Mouse (Mus musculus): ENCODE measurements at regions not wholly inside any gene's neighbourhood (a gene's known extent, or its start where the extent isn't known, plus 50 kb on each side); places are given as distances from the start of the nearest gene placed in this dataset.

DNA sequence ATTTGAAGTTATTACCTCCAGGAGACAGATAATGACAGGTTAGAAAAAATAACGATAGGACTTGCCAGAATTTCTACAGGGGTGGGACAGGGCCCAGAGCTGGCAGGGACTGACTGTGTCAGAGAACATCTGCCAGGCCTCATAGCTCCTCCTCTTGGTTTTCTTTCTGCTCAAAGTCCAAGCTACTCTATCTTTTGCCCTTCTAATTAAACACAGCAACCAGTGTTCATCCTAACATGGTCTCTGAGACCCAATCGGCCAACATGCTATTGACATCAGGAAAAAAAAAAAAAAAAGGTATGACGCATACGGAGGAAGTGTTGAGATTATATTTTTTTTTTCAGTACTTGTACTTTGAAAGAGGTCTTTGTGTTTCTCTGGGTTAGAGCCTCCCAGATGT is 90.7 kb upstream of the Lnx1 start:
- TF ChIP-seq ZNF384 (IDR thresholded peaks at IDR 0.05; ENCODE audit: low read depth, low read length) = no peak
- no peak for TF ChIP-seq CHD2 (IDR thresholded peaks at IDR 0.05; ENCODE audit: low read depth, low read length)
- no peak for TF ChIP-seq MAFK (IDR thresholded peaks at IDR 0.05; ENCODE audit: insufficient read depth, low read depth, low read length)
